Mouse (Mus musculus) neural tube, embryonic 12.5 days (tissue): Measurements from ENCODE around the gene Trim71. TPM values are rescaled to one million over a fixed set of nuclear protein-coding genes. Genes with fewer than 3 reads are reported as not detected.

Source experiments
- ATAC-seq: fragments of 200-750 bp; cut with Nextera tagmentation; 2 replicates; pipeline ENCODE4 v1.8.0; 2017; ENCODE audit warnings: low read depth, mild to moderate bottlenecking, moderate TSS enrichment, moderate library complexity; ENCODE audit not compliant: low FRiP score
- H3K27ac ChIP-seq: fragments of 300-500 bp; sonication (generic); 2 replicates; pipeline ENCODE4 v1.5.1; 2016
- H3K27me3 ChIP-seq: fragments of 300-500 bp; sonication (generic); replicated peaks from 2 replicates; pipeline ENCODE4 v1.6.1; 2016; ENCODE audit warnings: mild to moderate bottlenecking
- H3K36me3 ChIP-seq: fragments of 300-500 bp; sonication (generic); 2 replicates; pipeline ENCODE4 v1.6.1; 2016; ENCODE audit warnings: mild to moderate bottlenecking
- H3K4me1 ChIP-seq: fragments of 300-500 bp; sonication (generic); 2 replicates; pipeline ENCODE4 v1.6.1; 2016
- H3K4me2 ChIP-seq: fragments of 300-500 bp; sonication (generic); replicated peaks from 2 replicates; pipeline ENCODE4 v1.6.1; 2016; ENCODE audit warnings: mild to moderate bottlenecking
- H3K4me3 ChIP-seq: fragments of 300-500 bp; sonication (generic); 2 replicates; pipeline ENCODE4 v1.5.1; 2016
- H3K9ac ChIP-seq: fragments of 300-500 bp; sonication (generic); 2 replicates; pipeline ENCODE4 v1.6.1; 2016; ENCODE audit warnings: mild to moderate bottlenecking
- H3K9me3 ChIP-seq: fragments of 300-500 bp; sonication (generic); 2 replicates; pipeline ENCODE4 v1.6.1; 2016; ENCODE audit warnings: mild to moderate bottlenecking
- WGBS: fragments of 180-500 bp; shearing (Covaris S2); methylation state at CpG from one replicate; pipeline ENCODE4 v1.1.7; 2016; 5-methylcytosine and 5-hydroxymethylcytosine counted together
- polyA plus RNA-seq: library from polyadenylated mRNA; unstranded; fragments of >200 nt; fragmentation: Nextera tagmentation; extraction: Ambion mirVana; gene quantifications from 2 replicates; pipeline ENCODE4 v1.2.1, GENCODE M21; 2016

Gene Trim71
- polyA plus RNA-seq, 1 experiment from 2014 or later: 0.98 TPM

GRCm38 (mm10) chr9:114517924-114518497, 46.2 kb downstream of the Trim71 start:
- Histone ChIP-seq H3K36me3 (peaks cover 27% of the 10 kb centered on the region), H3K27ac (no peak overlapping the region), H3K4me2 (no peak overlapping the region), H3K4me1 (0 out of 2 replicates have a peak, but pooled peaks cover 3% of the 10 kb centered on the region), H3K27me3 (no peaks in the 10 kb centered on the region), H3K9me3 (peaks cover 12% of the 10 kb centered on the region), H3K9ac (no peak overlapping the region), H3K4me3 (no peak overlapping the region)
- WGBS: 82% methylated on average over 13 of the region's 13 CpGs
- no peak for ATAC-seq

- Histone ChIP-seq H3K9me3 (peaks cover 27% of the 10 kb centered on the region), H3K4me3 (no peak within 1 kb of the TSS), H3K4me2 (no peak within 1 kb of the TSS)
Observed at GRCm38 (mm10) chr9:114515364-114515763, 48.8 kb downstream of the Trim71 start, which contains the start of gene C130032M10Rik. Gene C130032M10Rik (plus strand): TSS chr9:114515697.

DNA sequence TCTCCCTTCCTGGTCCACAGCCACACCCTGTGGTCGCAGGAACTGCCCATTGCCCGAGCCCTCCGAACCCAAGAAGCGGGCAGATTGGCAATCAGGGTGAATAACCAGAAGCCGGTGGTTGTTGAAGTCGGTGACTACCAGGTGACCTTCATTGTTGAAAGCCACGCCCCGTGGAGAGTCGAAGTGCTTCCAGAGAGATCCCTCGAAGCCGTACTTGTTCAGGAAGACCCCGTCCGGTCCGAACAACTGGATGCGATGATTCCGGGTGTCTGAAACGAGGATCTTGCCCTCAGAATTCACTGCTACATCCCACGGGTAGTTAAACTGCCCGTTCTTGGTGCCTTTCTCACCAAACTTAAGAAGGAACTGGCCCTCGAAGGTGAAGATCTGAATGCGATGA, 51.3 kb downstream of the Trim71 start:
- Histone ChIP-seq H3K36me3 (peaks cover 65% of the 10 kb centered on the region), H3K4me1 (0 out of 2 replicates have a peak, but pooled peaks cover 3% of the 10 kb centered on the region), H3K27ac (no peak overlapping the region), H3K4me2 (no peak overlapping the region), H3K9ac (no peak overlapping the region), H3K27me3 (no peaks in the 10 kb centered on the region), H3K4me3 (no peak overlapping the region), H3K9me3 (peaks cover 27% of the 10 kb centered on the region)
- no peak for ATAC-seq
- 98% methylated on average over 21 of the region's 21 CpGs for WGBS

More at GRCm38 (mm10) chr9:114515364-114515763, 48.8 kb downstream of the Trim71 start, which contains the start of gene C130032M10Rik:
- H3K27me3 ChIP-seq: no peaks in the 10 kb centered on the region
- no peak within 1 kb of the TSS for H3K27ac ChIP-seq
- no peak for ATAC-seq
- H3K4me1 ChIP-seq: 0 out of 2 replicates have a peak, but pooled peaks cover 3% of the 10 kb centered on the region
- 88% methylated on average over 11 of the region's 11 CpGs for WGBS
- no peak within 1 kb of the TSS for H3K9ac ChIP-seq
- H3K36me3 ChIP-seq: peaks cover 49% of the 10 kb centered on the region

- H3K9me3 ChIP-seq: peaks cover 27% of the 10 kb centered on the region
Observed at GRCm38 (mm10) chr9:114509785-114510184, 54.4 kb downstream of the Trim71 start.

DNA sequence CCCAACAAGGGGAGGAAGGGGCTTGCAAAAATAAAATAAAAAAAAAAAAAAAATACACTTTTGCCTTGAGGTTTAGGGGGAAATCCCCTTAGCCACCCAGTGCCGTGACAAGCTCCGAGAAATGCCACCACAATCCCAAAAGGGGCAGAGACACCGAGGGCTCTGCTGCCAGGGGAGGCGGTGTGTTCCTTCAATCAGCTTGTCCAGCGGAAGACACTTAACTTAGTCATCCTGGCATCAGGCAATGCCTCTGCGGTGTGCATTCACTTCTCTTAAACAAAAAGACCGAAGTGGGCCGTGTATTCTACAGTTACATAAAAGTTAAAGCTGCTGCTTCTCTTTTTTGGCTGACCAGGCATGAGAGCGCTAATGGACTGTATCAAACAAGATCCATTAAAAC, 56.7 kb downstream of the Trim71 start:
- peaks cover 38% of the 10 kb centered on the region for H3K36me3 ChIP-seq
- WGBS: 92% methylated on average over 9 of the region's 9 CpGs
- no peaks in the 10 kb centered on the region for H3K4me1 ChIP-seq
- H3K27ac ChIP-seq: no peak overlapping the region
- no peak overlapping the region for H3K4me3 ChIP-seq
- no peaks in the 10 kb centered on the region for H3K27me3 ChIP-seq
- H3K9ac ChIP-seq: no peak overlapping the region
- H3K9me3 ChIP-seq: peaks cover 10% of the 10 kb centered on the region; the same call in 1 of the 2 replicates
- no peak for ATAC-seq
- H3K4me2 ChIP-seq: no peak overlapping the region

More at GRCm38 (mm10) chr9:114509785-114510184, 54.4 kb downstream of the Trim71 start:
- ATAC-seq: no peak
- no peaks in the 10 kb centered on the region for H3K4me1 ChIP-seq
- no peak overlapping the region for H3K4me2 ChIP-seq
- H3K36me3 ChIP-seq: peaks cover 62% of the 10 kb centered on the region
- H3K27me3 ChIP-seq: no peaks in the 10 kb centered on the region
- H3K27ac ChIP-seq: no peak overlapping the region
- no peak overlapping the region for H3K4me3 ChIP-seq
- no peak overlapping the region for H3K9ac ChIP-seq
- 97% methylated on average over 9 of the region's 9 CpGs for WGBS

- peaks cover 32% of the 10 kb centered on the region for H3K36me3 ChIP-seq
- no peaks in the 10 kb centered on the region for H3K27me3 ChIP-seq
- H3K9me3 ChIP-seq: peaks cover 4% of the 10 kb centered on the region; the same call in 1 of the 2 replicates
- no peak for ATAC-seq
- H3K4me1 ChIP-seq: no peaks in the 10 kb centered on the region
- H3K9ac ChIP-seq: no peak overlapping the region
- H3K4me2 ChIP-seq: no peak overlapping the region
- no peak overlapping the region for H3K4me3 ChIP-seq
- no peak overlapping the region for H3K27ac ChIP-seq
- 77% methylated on average over 4 of the region's 4 CpGs for WGBS
Observed at GRCm38 (mm10) chr9:114506564-114506963, 57.6 kb downstream of the Trim71 start.

- Histone ChIP-seq H3K27me3 (no peaks in the 10 kb centered on the region), H3K4me2 (no peak within 1 kb of the TSS), H3K4me3 (no peak within 1 kb of the TSS), H3K9ac (no peak within 1 kb of the TSS), H3K4me1 (no peaks in the 10 kb centered on the region), H3K9me3 (no peaks in the 10 kb centered on the region), H3K36me3 (peaks cover 17% of the 10 kb centered on the region), H3K27ac (no peak within 1 kb of the TSS)
- no peak for ATAC-seq
- WGBS: 92% methylated on average over 9 of the region's 9 CpGs
Observed at GRCm38 (mm10) chr9:114504816-114505215, 59.4 kb downstream of the Trim71 start, which contains the start of gene Ccr4. Gene Ccr4 (minus strand): TSS chr9:114504916.

GRCm38 (mm10) chr9:114502711-114503427, 61.3 kb downstream of the Trim71 start:
- no peaks in the 10 kb centered on the region for H3K9me3 ChIP-seq
- H3K27ac ChIP-seq: no peak overlapping the region
- no peak overlapping the region for H3K9ac ChIP-seq
- H3K4me3 ChIP-seq: no peak overlapping the region
- peaks cover 6% of the 10 kb centered on the region; the same call in 1 of the 2 replicates for H3K36me3 ChIP-seq
- no peak for ATAC-seq
- WGBS: 73% methylated on average over 15 of the region's 15 CpGs
- no peaks in the 10 kb centered on the region for H3K27me3 ChIP-seq
- no peak overlapping the region for H3K4me2 ChIP-seq
- H3K4me1 ChIP-seq: no peaks in the 10 kb centered on the region; the same call in 1 of the 2 replicates

- H3K36me3 ChIP-seq: 0 out of 2 replicates have a peak, but pooled peaks cover 6% of the 10 kb centered on the region
- H3K4me2 ChIP-seq: no peak overlapping the region
- no peak overlapping the region for H3K9ac ChIP-seq
- no peaks in the 10 kb centered on the region for H3K27me3 ChIP-seq
- no peak overlapping the region for H3K4me3 ChIP-seq
- no peak for ATAC-seq
- 96% methylated on average over 11 of the region's 11 CpGs for WGBS
- H3K27ac ChIP-seq: no peak overlapping the region
- no peaks in the 10 kb centered on the region; the same call in 1 of the 2 replicates for H3K4me1 ChIP-seq
- H3K9me3 ChIP-seq: no peaks in the 10 kb centered on the region
Observed at GRCm38 (mm10) chr9:114501913-114502312, 62.3 kb downstream of the Trim71 start.

DNA sequence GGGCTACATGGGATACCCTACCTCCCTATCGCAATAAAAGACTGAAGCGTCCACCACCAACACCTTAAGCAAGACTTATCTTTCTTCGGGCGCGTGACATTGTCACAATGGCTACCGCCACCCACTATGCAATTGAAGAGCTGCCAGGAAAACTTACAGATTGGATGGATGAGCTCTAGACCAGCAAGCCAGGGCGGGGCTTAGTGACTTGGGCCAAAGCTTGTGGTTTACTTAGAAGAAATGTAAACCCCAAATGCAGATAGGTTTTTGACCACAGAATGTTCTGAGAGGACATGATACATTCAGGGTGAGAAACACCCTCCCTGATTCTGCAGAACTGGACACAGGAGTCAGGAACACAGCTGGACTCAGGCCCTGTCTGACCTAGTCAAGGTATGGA, 63.1 kb downstream of the Trim71 start:
- no peak overlapping the region for H3K27ac ChIP-seq
- no peak overlapping the region for H3K9ac ChIP-seq
- H3K27me3 ChIP-seq: no peaks in the 10 kb centered on the region
- no peaks in the 10 kb centered on the region for H3K9me3 ChIP-seq
- H3K4me2 ChIP-seq: no peak overlapping the region
- ATAC-seq: no peak
- H3K4me1 ChIP-seq: no peaks in the 10 kb centered on the region; the same call in 1 of the 2 replicates
- no peaks in the 10 kb centered on the region for H3K36me3 ChIP-seq
- H3K4me3 ChIP-seq: no peak overlapping the region
- 92% methylated on average over 7 of the region's 7 CpGs for WGBS

DNA sequence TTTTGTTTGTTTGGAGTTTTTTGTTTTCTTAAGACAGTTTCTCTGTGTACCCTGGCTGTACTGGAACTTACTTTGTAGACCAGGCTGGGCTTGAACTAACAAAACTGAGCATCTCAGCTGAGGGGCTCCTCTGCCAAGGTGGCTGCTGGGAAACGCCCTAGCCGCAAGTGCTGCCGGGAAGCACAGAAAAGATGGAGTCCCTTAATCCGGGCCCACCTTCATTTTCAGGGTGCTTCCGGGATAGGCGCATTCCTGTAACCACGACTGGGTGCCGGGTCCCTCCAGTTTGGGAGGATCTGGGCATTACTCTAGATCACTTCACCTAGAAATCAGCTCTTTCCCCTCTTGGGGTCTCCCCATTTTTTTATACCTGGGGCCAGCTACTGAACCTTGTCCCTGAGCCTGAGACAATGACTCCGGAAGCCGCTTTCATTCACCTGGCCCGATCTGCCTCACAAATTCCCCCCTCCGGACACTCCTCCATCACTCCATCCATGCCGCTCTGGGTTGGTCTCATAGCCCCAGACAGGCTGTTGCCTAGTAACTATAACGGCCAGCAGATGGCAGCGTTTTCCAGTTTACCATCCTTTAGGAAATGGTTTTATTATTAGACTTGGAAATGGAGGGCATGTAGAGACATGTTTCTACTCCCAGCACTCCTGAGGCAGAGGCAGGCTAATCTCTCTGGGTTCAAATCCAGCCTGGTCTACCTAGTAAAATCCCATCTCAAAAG, 64.2 kb downstream of the Trim71 start:
- no peaks in the 10 kb centered on the region for H3K27me3 ChIP-seq
- H3K9me3 ChIP-seq: no peaks in the 10 kb centered on the region
- no peaks in the 10 kb centered on the region; the same call in 1 of the 2 replicates for H3K4me1 ChIP-seq
- 17% methylated on average over 15 of the region's 15 CpGs for whole genome bisulfite sequencing
- no peak overlapping the region for H3K27ac ChIP-seq
- no peaks in the 10 kb centered on the region for H3K36me3 ChIP-seq
- peak; percentile 63; the same call in 1 of the 2 replicates for ATAC-seq
- no peak overlapping the region for H3K4me3 ChIP-seq
- no peak overlapping the region for H3K9ac ChIP-seq
- peak overlapping the region; percentile 12; the same call in 1 of the 2 replicates for H3K4me2 ChIP-seq

- no peaks in the 10 kb centered on the region for H3K27me3 ChIP-seq
- no peak overlapping the region for H3K27ac ChIP-seq
- H3K4me2 ChIP-seq: peak overlapping the region; percentile 38
- no peak overlapping the region for H3K9ac ChIP-seq
- no peak overlapping the region for H3K4me3 ChIP-seq
- H3K36me3 ChIP-seq: no peaks in the 10 kb centered on the region
- no peaks in the 10 kb centered on the region; the same call in 1 of the 2 replicates for H3K4me1 ChIP-seq
- 10% methylated on average over 11 of the region's 11 CpGs for WGBS
- no peak for ATAC-seq
- H3K9me3 ChIP-seq: no peaks in the 10 kb centered on the region
Observed at GRCm38 (mm10) chr9:114498218-114498617, 66.0 kb downstream of the Trim71 start.
